Mouse (Mus musculus) cortical plate, adult 2 months (tissue): ENCODE measurements at regions not wholly inside any gene's neighbourhood (a gene's known extent, or its start where the extent isn't known, plus 50 kb on each side); places are given as distances from the start of the nearest gene placed in this dataset.

Experiments used
- H3K27ac ChIP-seq: fragments of 200-500 bp; 2 replicates; pipeline ENCODE4 v1.5.1; 2012; ENCODE audit warnings: low read length, control low read depth, inconsistent platforms; ENCODE audit not compliant: insufficient read depth
- H3K4me1 ChIP-seq: fragments of 200-500 bp; 2 replicates; pipeline ENCODE4 v1.6.1; 2011; ENCODE audit warnings: low read length; ENCODE audit not compliant: control insufficient read depth, insufficient read depth
- H3K4me3 ChIP-seq: fragments of 200-500 bp; 2 replicates; pipeline ENCODE4 v1.5.1; 2011; ENCODE audit warnings: mild to moderate bottlenecking, low read length, control low read depth; ENCODE audit not compliant: insufficient read depth
- CTCF ChIP-seq: fragments of 200-500 bp; IDR thresholded peaks from 2 replicates; pipeline ENCODE4 v1.5.1; 2011; ENCODE audit warnings: mild to moderate bottlenecking, control low read depth, low read length; ENCODE audit not compliant: insufficient read depth; ENCODE audit errors: extremely low read depth
- POLR2A ChIP-seq: fragments of 200-500 bp; IDR thresholded peaks from 2 replicates; pipeline ENCODE4 v1.6.1; 2011; ENCODE audit warnings: mild to moderate bottlenecking, low read length, control low read depth; ENCODE audit not compliant: insufficient read depth; ENCODE audit errors: extremely low read depth

DNA sequence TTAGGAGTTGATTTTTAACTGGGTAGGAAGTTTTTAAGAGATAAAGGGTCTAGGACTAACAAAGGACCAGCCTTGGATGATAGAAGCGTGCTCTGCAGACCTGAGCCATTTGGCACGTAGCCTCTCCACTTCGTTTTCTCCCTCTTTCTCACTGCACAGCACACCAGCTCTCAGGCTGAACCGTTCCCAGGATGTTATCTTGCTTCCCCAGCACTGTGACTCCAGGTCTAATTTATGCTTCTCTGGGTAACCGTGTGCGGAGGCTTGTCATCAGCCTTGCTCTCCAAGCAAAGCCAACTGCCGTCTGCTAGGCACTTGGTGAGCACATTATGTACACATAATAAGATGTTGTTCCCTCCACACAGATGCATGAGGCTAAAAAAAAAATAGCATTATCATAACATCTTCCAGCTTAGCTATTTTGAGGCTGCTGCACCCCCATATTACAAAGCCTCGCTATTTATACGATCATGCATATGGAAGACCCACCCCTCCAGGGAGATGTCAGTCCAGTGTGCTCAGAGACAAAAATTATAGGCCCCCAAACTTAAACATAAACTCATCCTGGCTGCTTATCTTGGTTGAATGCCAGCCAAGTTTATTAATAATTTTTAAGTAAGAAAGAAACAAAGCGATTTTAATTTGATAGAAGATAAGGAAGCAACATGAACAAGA lies 210.3 kb upstream of the Actbl2 start:
- TF ChIP-seq CTCF (no peak), POLR2A (peak; percentile 50; the same call in 1 of the 2 replicates)
- Histone ChIP-seq H3K27ac (no peak overlapping the region; the same call in 1 of the 2 replicates), H3K4me1 (peaks cover 4% of the 10 kb centered on the region; the same call in 1 of the 2 replicates), H3K4me3 (no peak overlapping the region)

GRCm38 (mm10) chr13:111050097-111050496 lies 204.7 kb upstream of the Actbl2 start:
- H3K27ac ChIP-seq, result no peak overlapping the region
- no peak overlapping the region for H3K4me3 ChIP-seq
- 0 out of 2 replicates have a peak, but pooled peaks cover 1% of the 10 kb centered on the region for H3K4me1 ChIP-seq
- TF ChIP-seq CTCF (no peak), POLR2A (no peak)

DNA sequence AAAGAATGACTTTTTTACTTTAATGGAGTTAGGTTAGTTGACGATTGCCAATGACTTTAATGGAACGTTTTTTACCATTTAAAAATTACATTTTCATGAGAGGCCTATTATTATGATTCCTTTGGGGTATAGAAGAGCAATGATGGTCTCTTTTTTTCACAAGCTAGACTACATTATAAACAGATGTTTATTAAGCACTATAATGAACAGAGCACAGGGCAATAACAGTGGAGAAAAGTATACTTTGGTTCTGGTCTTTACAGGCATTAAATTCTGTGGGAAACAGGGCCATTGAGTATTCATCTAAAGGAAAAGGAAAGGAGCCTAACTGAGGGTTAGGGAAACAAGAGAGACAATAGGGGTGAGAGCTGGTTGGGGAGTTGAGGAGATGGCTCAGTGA lies 199.0 kb upstream of the Actbl2 start:
- no peak overlapping the region for H3K27ac ChIP-seq
- no peak overlapping the region for H3K4me3 ChIP-seq
- no peak for TF ChIP-seq POLR2A
- TF ChIP-seq CTCF, result no peak
- H3K4me1 ChIP-seq, result no peaks in the 10 kb centered on the region

GRCm38 (mm10) chr13:111087753-111088152 lies 167.1 kb upstream of the Actbl2 start:
- H3K4me3 ChIP-seq, result no peak overlapping the region
- no peak overlapping the region for H3K27ac ChIP-seq
- H3K4me1 ChIP-seq, result peaks cover 2% of the 10 kb centered on the region; the same call in 1 of the 2 replicates
- TF ChIP-seq POLR2A (no peak), CTCF (no peak)

DNA sequence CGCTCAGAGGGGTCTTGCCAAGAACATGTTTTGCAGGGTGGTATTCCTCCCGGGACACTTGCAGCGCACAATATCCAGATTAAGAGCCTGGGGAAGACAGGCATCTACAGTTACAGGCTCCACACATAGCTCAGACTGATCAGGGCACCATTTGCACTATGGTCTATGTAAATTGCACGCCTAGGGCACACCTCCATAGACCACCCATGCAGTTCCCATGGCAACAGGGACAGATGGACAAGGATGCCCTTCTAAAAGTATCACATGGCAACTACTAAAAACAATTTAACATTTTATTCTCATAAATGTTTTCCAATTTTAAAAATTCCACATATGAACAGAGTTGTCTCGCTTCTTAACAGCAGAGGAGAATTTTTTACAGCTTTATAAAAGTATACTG lies 158.7 kb upstream of the Actbl2 start:
- H3K4me3 ChIP-seq, result no peak overlapping the region
- TF ChIP-seq POLR2A (no peak), CTCF (no peak)
- H3K27ac ChIP-seq, result 0 out of 2 replicates have a peak overlapping the region, but pooled peaks have one; percentile 86
- peaks cover 15% of the 10 kb centered on the region for H3K4me1 ChIP-seq

DNA sequence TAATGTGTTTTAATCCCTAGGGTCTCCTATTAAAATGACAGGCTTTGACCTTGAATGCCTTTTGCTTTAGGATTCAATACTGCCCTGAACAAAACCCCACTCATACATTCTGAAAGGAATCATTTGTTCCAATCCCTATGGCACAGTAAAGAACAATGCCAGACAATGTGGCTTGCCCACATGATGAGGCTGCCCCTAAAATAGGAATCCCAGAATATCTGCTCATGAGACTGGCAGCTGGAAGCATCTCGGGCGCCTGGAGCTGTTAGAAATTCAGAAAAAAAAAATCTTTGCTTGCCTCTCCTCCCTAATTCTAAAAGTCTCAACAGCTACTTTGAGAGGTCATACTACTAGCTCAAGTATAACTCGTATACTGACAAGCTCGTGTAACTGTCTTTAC lies 157.5 kb upstream of the Actbl2 start:
- Histone ChIP-seq H3K4me1 (peaks cover 15% of the 10 kb centered on the region), H3K4me3 (no peak overlapping the region)
- no peak for TF ChIP-seq POLR2A
- TF ChIP-seq CTCF, result no peak

GRCm38 (mm10) chr13:111098738-111099137 lies 156.1 kb upstream of the Actbl2 start:
- Histone ChIP-seq H3K4me1 (peaks cover 15% of the 10 kb centered on the region), H3K4me3 (no peak overlapping the region), H3K27ac (no peak overlapping the region)
- no peak for TF ChIP-seq POLR2A
- TF ChIP-seq CTCF, result no peak

More for the DNA sequence above, 157.5 kb upstream of the Actbl2 start:
- no peak overlapping the region for H3K27ac ChIP-seq

GRCm38 (mm10) chr13:111099252-111099651 lies 155.6 kb upstream of the Actbl2 start:
- H3K4me3 ChIP-seq, result no peak overlapping the region
- peaks cover 15% of the 10 kb centered on the region for H3K4me1 ChIP-seq
- 0 out of 2 replicates have a peak overlapping the region, but pooled peaks have one; percentile 0 for H3K27ac ChIP-seq
- no peak for TF ChIP-seq CTCF
- TF ChIP-seq POLR2A, result no peak

DNA sequence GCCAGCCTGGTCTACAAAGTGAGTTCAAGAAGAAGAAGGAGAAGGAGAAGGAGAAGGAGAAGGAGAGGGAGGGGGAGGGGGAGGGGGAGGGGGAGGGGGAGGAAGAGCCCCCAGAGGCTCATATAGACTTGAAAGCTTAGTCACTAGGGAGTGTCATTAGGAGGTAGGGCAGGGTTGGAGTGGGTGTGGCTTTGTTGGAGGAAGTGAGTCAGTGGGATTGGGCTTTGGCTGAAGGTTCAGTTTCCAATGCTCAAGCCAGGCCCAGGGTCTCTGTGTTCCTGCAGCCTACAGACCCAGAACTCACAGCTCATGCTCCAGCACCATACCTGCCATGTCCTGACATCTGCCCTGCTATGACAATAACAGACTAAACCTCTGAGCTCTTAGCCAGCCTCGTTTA lies 154.4 kb upstream of the Actbl2 start:
- no peak overlapping the region for H3K27ac ChIP-seq
- no peak overlapping the region for H3K4me3 ChIP-seq
- H3K4me1 ChIP-seq, result peaks cover 15% of the 10 kb centered on the region
- TF ChIP-seq POLR2A, result no peak
- no peak for TF ChIP-seq CTCF

- Histone ChIP-seq H3K4me3 (no peak overlapping the region), H3K27ac (0 out of 2 replicates have a peak overlapping the region, but pooled peaks have one; percentile 13), H3K4me1 (no peaks in the 10 kb centered on the region)
- TF ChIP-seq POLR2A, result no peak
- TF ChIP-seq CTCF, result no peak
Measured at GRCm38 (mm10) chr13:111104567-111105219, 150.1 kb upstream of the Actbl2 start.
